8 mouse cellular contexts compared by ENCODE assay signal in the genomic region with DNA sequence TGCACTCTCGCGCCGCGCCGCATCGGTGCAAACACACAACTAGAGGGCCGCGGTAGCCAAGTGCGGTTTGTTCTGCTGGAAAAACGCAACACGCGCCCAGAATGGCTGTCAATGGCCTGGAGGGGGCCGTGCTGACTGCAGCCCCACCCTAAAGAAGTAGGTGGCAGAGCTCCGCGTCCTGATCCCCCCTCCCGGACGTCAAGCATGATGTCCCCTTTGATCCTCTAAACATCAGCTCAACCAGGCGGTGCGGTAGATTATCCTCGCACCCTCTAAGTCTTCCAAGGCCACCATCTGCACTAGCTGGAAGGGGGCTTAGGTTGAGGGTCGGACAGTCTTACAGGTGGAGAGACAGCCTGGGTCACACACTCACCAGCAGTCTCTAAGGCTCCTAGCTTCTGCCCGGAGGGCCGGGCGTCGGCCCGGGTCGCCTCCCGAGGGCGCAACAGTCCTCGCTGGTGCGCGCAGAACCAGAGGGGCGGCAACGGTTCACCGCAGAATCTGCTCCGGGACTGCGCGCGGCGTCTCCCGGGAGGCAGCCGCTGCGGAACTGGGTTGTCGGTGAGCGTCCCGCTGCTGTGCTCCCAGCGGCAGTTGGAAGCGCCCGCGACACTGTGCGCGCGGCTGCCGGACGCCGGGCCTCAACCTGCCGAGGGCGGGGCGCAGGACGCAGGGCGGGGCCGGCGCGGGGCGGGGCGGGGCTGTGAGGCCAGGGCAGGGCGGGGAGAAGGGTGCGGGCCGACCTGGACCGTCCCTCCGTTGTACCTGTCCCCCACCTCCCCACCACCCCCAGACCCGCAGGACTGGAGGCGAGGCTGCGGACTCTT. TPM values are rescaled to one million over a fixed set of nuclear protein-coding genes. Genes with fewer than 3 reads are reported as not detected.
DNase-seq lines count a peak whose midpoint lies in the region; ATAC-seq lines count a peak whose summit lies in the region.

Gene Cdc42ep3 (minus strand): TSS at position 648 of the 827 bp plus-strand sequence.

- H3K27me3 ChIP-seq in midbrain, embryonic 10.5 days (ENCODE audit: low read depth, poor library complexity, severe bottlenecking), result peaks cover 82% of the 10 kb centered on the region

- H3K4me1 ChIP-seq in midbrain, embryonic 10.5 days, result peaks cover 34% of the 10 kb centered on the region

- peak within 1 kb of the TSS; percentile 89 for H3K27ac ChIP-seq in midbrain, embryonic 10.5 days (replicated peaks)

- peak; percentile 83 to 85 for DNase-seq in adrenal gland, adult 18-20 months (ENCODE audit: low spot score in 2 of 2)
- peak; percentile 74 for DNase-seq in embryo, embryonic 10.5 days (ENCODE audit: low spot score)
- DNase-seq in gastrocnemius, postnatal 25 days, result peak; percentile 87
- peak; percentile 74 for DNase-seq in left cerebral cortex, postnatal 4 days
- DNase-seq in midbrain, embryonic 10.5 days (ENCODE audit: low spot score), result peak; percentile 78
- DNase-seq in right cerebral cortex, postnatal 36 days (ENCODE audit: low spot score in 2 of 2), result peak; percentile 57 to 62
- DNase-seq in urinary bladder, postnatal 36 days (ENCODE audit: low spot score in 2 of 2), result peak; percentile 72 to 82

- no peaks in the 10 kb centered on the region for H3K9me3 ChIP-seq in midbrain, embryonic 10.5 days (replicated peaks)

- 0% methylated on average over 60 of the region's 74 CpGs for WGBS in midbrain, embryonic 10.5 days

- peak within 1 kb of the TSS; percentile 67 for H3K4me3 ChIP-seq in midbrain, embryonic 10.5 days

- ATAC-seq in inflammation-experienced regulatory T-cells, adult 6 months, result peak; percentile 63

- no peaks in the 10 kb centered on the region for H3K36me3 ChIP-seq in midbrain, embryonic 10.5 days

- intact Hi-C loops in left cerebral cortex, postnatal 4 days (cut with DNase I), result loop anchor here (5.0 to 10.0 kb wide), 3 partner anchors 140 to 242 kb away; no protein-coding TSS in a partner anchor

RNA-seq across cellular contexts. Expression of gene Cdc42ep3, which starts in this region (rescaled TPM):
- 10 to 100 TPM in 1 of 2 experiments, 1 to 10 TPM in 1; 9.0 to 11.2 TPM for total RNA-seq in adrenal gland, adult 18-20 months (2021)
- 10 to 100 TPM; 25.4 to 27.8 TPM for total RNA-seq in gastrocnemius, postnatal 25 days (2021)
- polyA plus RNA-seq in inflammation-experienced regulatory T-cells, adult 6 months (2017; shearing (Covaris generic)), result 10 to 100 TPM; 37.0 to 40.4 (median 39.4) TPM
- total RNA-seq in left cerebral cortex, postnatal 4 days (2021), result 10 to 100 TPM; 43.4 to 53.3 TPM
- 13.7 and 14.7 TPM in 2 replicates for polyA plus RNA-seq in midbrain, embryonic 10.5 days (2016; fragmentation: Nextera tagmentation; extraction: Ambion mirVana)

Comparison
In these comparisons a context has a peak if more than half of its experiments do, and no peak if none do; other contexts are left out.
1. Peak in every context shown above with its lines: DNase-seq, ATAC-seq, H3K4me3 ChIP-seq and H3K27ac ChIP-seq.